Mouse (Mus musculus) adrenal gland, adult (tissue): Measurements from ENCODE around the gene Map3k5.

Experiments used
- DNase-seq, 2 experiments: peaks; one replicate each; pipeline ENCODE4 v3.0.0; 2022 to 2023; ENCODE audit warnings: low spot score in 1 of 2; ENCODE audit not compliant: inconsistent age in 2 of 2

Gene Map3k5

GRCm38 (mm10) chr10:20001990-20002389, 67.7 kb downstream of the Map3k5 start:
- no peak for DNase-seq

DNA sequence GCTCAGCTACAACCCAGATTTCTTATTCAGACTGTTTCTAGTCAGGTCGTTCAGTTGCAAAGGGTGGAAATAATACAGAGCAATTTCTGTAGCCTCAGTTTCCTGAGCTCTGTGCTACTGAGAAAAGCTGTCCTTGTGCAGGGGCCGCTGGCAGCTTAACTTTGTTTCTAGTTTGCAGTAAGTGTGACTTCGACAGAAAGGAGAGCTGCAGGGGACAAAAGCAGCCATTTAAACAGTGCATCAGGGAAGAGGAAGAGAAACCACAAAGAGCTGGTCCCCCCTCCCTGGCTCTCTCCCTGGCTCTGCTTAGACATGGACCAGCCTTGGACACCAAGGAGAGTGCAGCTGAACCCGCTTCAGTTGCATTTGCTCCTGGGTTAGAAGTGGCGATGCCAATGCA, 68.7 kb downstream of the Map3k5 start:
- DNase-seq: no peak

- DNase-seq: peak in 1 of 2 experiments; percentile 55
Measured at GRCm38 (mm10) chr10:20004786-20005185, 70.5 kb downstream of the Map3k5 start.

DNA sequence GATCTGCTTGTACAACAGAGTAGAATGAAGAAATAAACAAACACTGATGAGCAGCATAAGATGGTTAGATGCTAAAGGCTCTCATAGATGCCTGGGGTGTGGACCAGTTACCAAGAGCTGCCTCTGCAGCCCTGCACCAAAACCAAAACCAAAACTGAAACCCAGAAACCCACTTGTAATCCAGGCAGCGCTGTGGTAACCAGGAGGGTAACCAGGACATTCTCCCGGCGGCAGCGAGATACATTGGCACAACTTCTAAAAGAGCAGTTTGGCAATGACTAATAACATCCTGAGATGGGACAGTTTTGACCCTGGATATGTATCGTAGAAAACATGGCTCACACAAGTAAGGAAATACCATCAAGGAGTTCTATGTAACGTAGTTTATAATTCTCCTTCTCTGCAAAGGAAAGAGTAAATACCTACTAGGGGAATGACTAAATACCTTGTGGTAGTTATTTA, 71.2 kb downstream of the Map3k5 start:
- peak; percentile 57 to 86 for DNase-seq

- DNase-seq: peak in 1 of 2 experiments; percentile 52
Measured at GRCm38 (mm10) chr10:20006333-20007093, 72.2 kb downstream of the Map3k5 start.

DNA sequence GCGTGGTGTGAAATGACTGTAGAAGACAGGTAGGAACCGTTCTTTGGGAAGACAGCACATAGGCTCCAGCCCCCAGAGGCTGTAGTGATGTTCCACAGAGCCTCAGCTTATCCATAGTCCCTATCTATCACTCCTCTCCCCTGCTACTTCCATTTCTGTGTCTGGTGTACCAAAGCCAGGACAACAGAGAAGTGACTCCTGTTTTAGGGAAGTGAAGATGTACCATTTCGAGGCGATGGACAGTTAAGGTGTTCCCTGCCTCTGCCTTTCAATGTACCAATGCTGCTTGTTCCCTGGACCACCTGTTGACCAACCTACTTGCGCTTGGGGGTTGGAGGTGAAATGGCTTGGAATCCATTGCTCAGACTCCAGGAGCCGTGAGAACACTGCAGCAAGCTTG, 75.0 kb downstream of the Map3k5 start:
- DNase-seq: no peak

- DNase-seq: no peak
Measured at GRCm38 (mm10) chr10:20010018-20010417, 75.7 kb downstream of the Map3k5 start.

- DNase-seq: no peak
Measured at GRCm38 (mm10) chr10:20018406-20018805, 84.1 kb downstream of the Map3k5 start.

- DNase-seq: no peak
Measured at GRCm38 (mm10) chr10:20018806-20019205, 84.5 kb downstream of the Map3k5 start.

- DNase-seq: no peak
Measured at GRCm38 (mm10) chr10:20021256-20021655, 87.0 kb downstream of the Map3k5 start.

DNA sequence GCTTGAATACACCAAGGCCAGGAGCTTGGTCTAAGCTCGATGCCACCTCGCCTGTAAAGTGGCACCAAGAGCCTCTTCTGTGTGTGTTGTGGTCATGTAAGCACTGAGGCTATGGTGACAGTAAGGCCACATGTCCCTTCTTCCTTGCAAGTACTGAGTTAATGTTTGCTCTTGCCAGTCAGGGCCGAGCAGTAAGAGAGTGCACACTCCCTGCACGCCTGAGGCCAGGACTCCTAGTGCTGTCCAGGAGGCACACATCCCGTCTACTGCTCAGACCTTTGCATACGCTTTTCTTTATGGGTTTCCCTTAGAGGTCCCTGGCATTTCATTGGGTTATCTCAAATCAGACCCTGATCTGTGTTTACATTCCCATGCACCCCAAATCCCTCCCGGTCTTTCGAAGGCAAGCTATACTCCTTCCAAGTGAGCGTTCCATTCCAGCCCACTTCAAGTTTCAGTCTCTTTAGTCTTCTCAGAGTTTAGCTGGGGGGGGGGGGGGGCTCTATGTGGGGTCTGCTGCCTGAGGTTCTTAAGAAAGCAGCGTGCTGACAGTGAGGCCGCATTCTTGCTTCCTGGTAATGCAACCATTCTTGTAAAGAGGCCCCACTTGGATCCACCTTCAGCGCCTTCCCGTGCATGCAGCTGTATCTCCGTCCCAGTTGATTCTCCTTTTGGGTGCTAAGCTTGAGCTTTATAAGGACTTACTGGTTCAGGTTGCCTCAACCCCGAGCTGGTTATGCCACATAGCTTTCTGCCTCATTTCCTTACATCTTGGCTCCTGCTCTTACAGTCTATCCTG, 87.6 kb downstream of the Map3k5 start:
- DNase-seq: no peak

DNA sequence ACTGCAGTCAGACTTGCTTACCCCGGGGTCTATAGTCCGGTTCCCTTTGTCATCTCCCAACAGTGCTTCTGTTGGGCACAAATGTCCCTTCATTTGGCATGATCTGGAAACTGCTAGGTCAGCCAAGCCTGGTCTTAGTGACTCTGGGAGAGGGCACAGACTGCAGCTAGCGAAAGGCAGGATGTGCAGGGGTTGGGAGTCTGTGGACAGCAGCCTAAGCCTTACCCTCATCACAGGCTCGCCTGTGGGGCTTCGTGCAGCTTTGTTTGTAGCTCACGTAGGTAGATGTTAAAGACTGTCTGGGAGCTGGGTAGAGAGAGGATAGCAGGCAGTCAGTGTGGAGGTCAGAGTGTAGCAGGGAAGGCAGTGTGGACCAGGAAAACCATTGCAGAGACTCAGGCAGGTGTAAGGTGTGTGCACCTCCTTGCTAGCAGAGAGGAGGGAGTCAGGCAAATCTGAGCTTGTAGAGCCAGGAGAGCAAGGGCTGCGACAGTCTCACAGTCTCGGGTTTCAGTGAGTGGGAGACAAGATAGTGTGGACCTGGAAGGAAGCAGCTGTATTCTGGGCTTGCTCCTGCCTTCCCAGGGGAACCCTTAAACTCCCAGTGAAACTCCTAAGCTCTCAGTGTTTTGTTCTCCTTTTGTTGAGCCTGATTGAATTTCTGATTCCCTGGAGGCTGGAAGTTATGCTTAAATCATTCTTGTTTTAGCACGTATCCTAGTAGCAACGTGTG, 88.5 kb downstream of the Map3k5 start:
- no peak for DNase-seq

DNA sequence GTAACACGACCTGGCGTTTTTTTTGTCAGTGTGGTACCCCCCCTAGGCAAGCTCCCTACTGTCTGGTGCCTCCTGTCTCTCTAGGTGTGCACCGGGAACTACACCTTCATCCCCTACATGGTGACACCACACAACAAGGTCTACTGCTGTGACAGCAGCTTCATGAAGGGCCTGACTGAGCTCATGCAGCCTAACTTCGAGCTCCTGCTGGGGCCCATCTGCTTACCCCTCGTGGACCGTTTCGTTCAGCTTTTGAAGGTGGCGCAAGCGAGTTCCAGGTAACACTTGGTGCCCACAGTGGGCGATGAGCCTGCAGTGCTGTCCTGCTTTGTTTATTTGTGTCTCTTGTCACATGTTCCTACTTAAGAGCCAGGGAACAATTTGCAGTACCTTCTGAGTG, 89.3 kb downstream of the Map3k5 start:
- no peak for DNase-seq

- DNase-seq: no peak
Measured at GRCm38 (mm10) chr10:20024891-20025290, 90.6 kb downstream of the Map3k5 start.

GRCm38 (mm10) chr10:20025781-20026520, 91.7 kb downstream of the Map3k5 start:
- DNase-seq: no peak

- DNase-seq: no peak
Measured at GRCm38 (mm10) chr10:20030703-20031102, 96.4 kb downstream of the Map3k5 start.

- peak; percentile 56 to 82 for DNase-seq
Measured at GRCm38 (mm10) chr10:20031936-20032335, 97.7 kb downstream of the Map3k5 start.

DNA sequence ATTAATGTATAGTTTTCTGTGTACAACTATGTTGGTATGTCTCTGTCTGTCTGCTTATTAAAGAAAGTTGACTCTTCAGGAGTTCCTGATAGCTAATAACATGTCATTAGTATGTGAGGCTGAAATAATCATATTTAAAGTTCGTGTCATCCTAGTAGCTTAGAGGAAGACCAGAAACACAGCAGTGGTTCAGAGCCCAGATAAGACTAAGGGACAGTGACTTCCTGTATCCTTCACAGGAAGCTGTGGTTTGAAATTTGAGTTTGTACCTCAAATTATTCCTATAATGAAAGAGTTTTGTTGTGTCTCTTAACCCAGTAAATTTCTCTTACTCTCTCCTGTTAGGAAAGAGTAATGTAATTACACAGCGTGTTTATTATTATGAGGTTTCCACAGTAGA, 102.1 kb downstream of the Map3k5 start:
- DNase-seq: no peak

- peak in 1 of 2 experiments; percentile 76 for DNase-seq
Measured at GRCm38 (mm10) chr10:20036846-20037245, 102.6 kb downstream of the Map3k5 start.

DNA sequence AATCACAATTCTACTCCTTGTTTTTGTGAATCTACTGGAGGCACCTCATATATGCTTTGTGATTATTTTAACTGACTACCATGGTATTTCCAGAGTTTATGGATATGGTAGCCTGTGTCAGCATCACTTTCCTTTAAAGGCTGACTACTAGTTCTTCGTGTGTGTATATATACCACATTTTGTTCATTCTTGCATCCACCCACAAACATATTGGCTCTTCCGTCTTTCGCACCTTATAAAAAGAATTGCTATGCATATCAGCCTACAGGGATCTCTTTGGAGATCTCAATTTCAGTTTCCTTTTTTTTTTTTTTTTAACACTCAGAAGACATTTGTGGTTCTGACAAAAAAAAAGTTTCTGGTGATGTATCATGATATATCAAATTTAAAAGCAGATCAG, 105.3 kb downstream of the Map3k5 start:
- DNase-seq: no peak

GRCm38 (mm10) chr10:20040116-20040515, 105.8 kb downstream of the Map3k5 start:
- peak; percentile 61 to 89 for DNase-seq
